Mouse (Mus musculus) midbrain, embryonic 13.5 days (tissue): ENCODE measurements around the gene Mrps26. TPM values are rescaled to one million over a fixed set of nuclear protein-coding genes. Genes with fewer than 3 reads are reported as not detected.

Source experiments
- ATAC-seq: fragments of 200-750 bp; cut with Nextera tagmentation; 2 replicates; pipeline ENCODE4 v1.8.0; 2017; ENCODE audit warnings: mild to moderate bottlenecking, moderate TSS enrichment, moderate library complexity
- H3K27ac ChIP-seq: fragments of 300-500 bp; sonication (generic); 2 replicates; pipeline ENCODE4 v1.5.1; 2015; ENCODE audit warnings: inconsistent platforms, mild to moderate bottlenecking, moderate library complexity
- H3K27me3 ChIP-seq: fragments of 300-500 bp; sonication (generic); 2 replicates; pipeline ENCODE4 v1.6.1; 2015; ENCODE audit warnings: mild to moderate bottlenecking, inconsistent platforms
- H3K36me3 ChIP-seq: fragments of 300-500 bp; sonication (generic); 2 replicates; pipeline ENCODE4 v1.6.1; 2015; ENCODE audit warnings: mild to moderate bottlenecking, inconsistent platforms
- H3K4me1 ChIP-seq: fragments of 300-500 bp; sonication (generic); replicated peaks from 2 replicates; pipeline ENCODE4 v1.6.1; 2015; ENCODE audit warnings: inconsistent platforms
- H3K4me2 ChIP-seq: fragments of 300-500 bp; sonication (generic); replicated peaks from 2 replicates; pipeline ENCODE4 v1.6.1; 2015; ENCODE audit warnings: moderate library complexity, mild to moderate bottlenecking, inconsistent platforms
- H3K4me3 ChIP-seq: fragments of 300-500 bp; sonication (generic); replicated peaks from 2 replicates; pipeline ENCODE4 v1.5.1; 2015; ENCODE audit warnings: mild to moderate bottlenecking, inconsistent platforms
- H3K9ac ChIP-seq: fragments of 300-500 bp; sonication (generic); replicated peaks from 2 replicates; pipeline ENCODE4 v1.6.1; 2015; ENCODE audit warnings: mild to moderate bottlenecking, inconsistent platforms
- H3K9me3 ChIP-seq: fragments of 300-500 bp; sonication (generic); 2 replicates; pipeline ENCODE4 v1.6.1; 2016; ENCODE audit warnings: mild to moderate bottlenecking, inconsistent platforms
- WGBS: fragments of 180-500 bp; shearing (Covaris S2); methylation state at CpG from one replicate; pipeline ENCODE4 v1.1.7; 2015; 5-methylcytosine and 5-hydroxymethylcytosine counted together
- polyA plus RNA-seq: library from polyadenylated mRNA; unstranded; fragments of >200 nt; fragmentation: Nextera tagmentation; extraction: Ambion mirVana; gene quantifications from 2 replicates; pipeline ENCODE4 v1.2.1, GENCODE M21; 2015

Gene Mrps26
- polyA plus RNA-seq, 1 experiment from 2014 or later: 94.9 TPM

- Histone ChIP-seq H3K27me3 (peaks cover 76% of the 10 kb centered on the region), H3K4me1 (peaks cover 33% of the 10 kb centered on the region), H3K36me3 (no peaks in the 10 kb centered on the region), H3K4me2 (peak overlapping the region; percentile 51), H3K9ac (no peak overlapping the region), H3K9me3 (no peaks in the 10 kb centered on the region), H3K27ac (no peak overlapping the region), H3K4me3 (peak overlapping the region; percentile 32)
- no peak for ATAC-seq
- 3% methylated on average over 9 of the region's 9 CpGs for WGBS
Observed at GRCm38 (mm10) chr2:130577021-130577420, 13.5 kb downstream of the Mrps26 start.

GRCm38 (mm10) chr2:130577632-130578031 is 14.1 kb downstream of the Mrps26 start:
- Histone ChIP-seq H3K9me3 (no peaks in the 10 kb centered on the region), H3K9ac (no peak overlapping the region), H3K36me3 (no peaks in the 10 kb centered on the region), H3K27me3 (peaks cover 83% of the 10 kb centered on the region), H3K4me1 (peaks cover 33% of the 10 kb centered on the region), H3K27ac (no peak overlapping the region), H3K4me3 (no peak overlapping the region), H3K4me2 (no peak overlapping the region)
- ATAC-seq: no peak
- 3% methylated on average over 12 of the region's 12 CpGs for WGBS

- peaks cover 33% of the 10 kb centered on the region for H3K4me1 ChIP-seq
- H3K27ac ChIP-seq: no peak overlapping the region
- no peak overlapping the region for H3K4me2 ChIP-seq
- H3K4me3 ChIP-seq: no peak overlapping the region
- H3K9ac ChIP-seq: no peak overlapping the region
- 6% methylated on average over 11 of the region's 11 CpGs for WGBS
- peaks cover 88% of the 10 kb centered on the region for H3K27me3 ChIP-seq
- no peak for ATAC-seq
- no peaks in the 10 kb centered on the region for H3K9me3 ChIP-seq
- no peaks in the 10 kb centered on the region for H3K36me3 ChIP-seq
Observed at GRCm38 (mm10) chr2:130578148-130578547, 14.6 kb downstream of the Mrps26 start.

- Histone ChIP-seq H3K36me3 (no peaks in the 10 kb centered on the region), H3K4me3 (no peak overlapping the region), H3K9me3 (no peaks in the 10 kb centered on the region), H3K4me2 (peak overlapping the region; percentile 50; the same call in 1 of the 2 replicates), H3K27me3 (peaks cover 94% of the 10 kb centered on the region), H3K4me1 (peaks cover 33% of the 10 kb centered on the region), H3K27ac (no peak overlapping the region), H3K9ac (no peak overlapping the region)
- 9% methylated on average over 8 of the region's 8 CpGs for WGBS
- ATAC-seq: no peak
Observed at GRCm38 (mm10) chr2:130579791-130580190, 16.2 kb downstream of the Mrps26 start.

GRCm38 (mm10) chr2:130581201-130581600 is 17.7 kb downstream of the Mrps26 start:
- Histone ChIP-seq H3K9ac (peak overlapping the region; percentile 49), H3K9me3 (no peaks in the 10 kb centered on the region), H3K36me3 (no peaks in the 10 kb centered on the region), H3K4me1 (peaks cover 31% of the 10 kb centered on the region), H3K27ac (no peak overlapping the region), H3K4me2 (peak overlapping the region; percentile 50), H3K4me3 (peak overlapping the region; percentile 31), H3K27me3 (peaks cover 80% of the 10 kb centered on the region)
- WGBS: 3% methylated on average over 16 of the region's 16 CpGs
- ATAC-seq: no peak; the same call in 1 of the 2 replicates

- no peak for ATAC-seq
- Histone ChIP-seq H3K4me2 (no peak within 1 kb of the TSS), H3K27me3 (peaks cover 67% of the 10 kb centered on the region), H3K9me3 (no peaks in the 10 kb centered on the region), H3K4me1 (peaks cover 19% of the 10 kb centered on the region), H3K9ac (no peak within 1 kb of the TSS), H3K36me3 (no peaks in the 10 kb centered on the region), H3K4me3 (no peak within 1 kb of the TSS; the same call in 1 of the 2 replicates), H3K27ac (no peak within 1 kb of the TSS)
- WGBS: 34% methylated on average over 10 of the region's 10 CpGs
Observed at GRCm38 (mm10) chr2:130582552-130582951, 19.0 kb downstream of the Mrps26 start, which contains the start of gene Avp. Gene Avp (minus strand): TSS chr2:130582554.

GRCm38 (mm10) chr2:130583902-130584560 is 20.5 kb downstream of the Mrps26 start:
- no peak overlapping the region for H3K9ac ChIP-seq
- H3K4me1 ChIP-seq: peaks cover 16% of the 10 kb centered on the region
- no peak overlapping the region for H3K27ac ChIP-seq
- H3K36me3 ChIP-seq: no peaks in the 10 kb centered on the region
- no peak overlapping the region for H3K4me2 ChIP-seq
- WGBS: 79% methylated on average over 10 of the region's 10 CpGs
- ATAC-seq: no peak
- peaks cover 52% of the 10 kb centered on the region for H3K27me3 ChIP-seq
- no peak overlapping the region for H3K4me3 ChIP-seq
- H3K9me3 ChIP-seq: no peaks in the 10 kb centered on the region

- Histone ChIP-seq H3K36me3 (peaks cover 16% of the 10 kb centered on the region), H3K27ac (no peak overlapping the region), H3K4me2 (no peak overlapping the region), H3K4me1 (peaks cover 2% of the 10 kb centered on the region), H3K27me3 (peaks cover 32% of the 10 kb centered on the region), H3K9me3 (no peaks in the 10 kb centered on the region), H3K4me3 (no peak overlapping the region), H3K9ac (no peak overlapping the region)
- WGBS: 89% methylated on average over 6 of the region's 6 CpGs
- no peak for ATAC-seq
Observed at GRCm38 (mm10) chr2:130586016-130586415, 22.5 kb downstream of the Mrps26 start.

GRCm38 (mm10) chr2:130588373-130588772 is 24.8 kb downstream of the Mrps26 start:
- Histone ChIP-seq H3K27me3 (peaks cover 9% of the 10 kb centered on the region; the same call in 1 of the 2 replicates), H3K4me2 (no peak overlapping the region), H3K27ac (no peak overlapping the region), H3K4me3 (no peak overlapping the region), H3K9ac (no peak overlapping the region), H3K4me1 (no peaks in the 10 kb centered on the region), H3K9me3 (no peaks in the 10 kb centered on the region), H3K36me3 (peaks cover 32% of the 10 kb centered on the region)
- 82% methylated on average over 2 of the region's 2 CpGs for WGBS
- ATAC-seq: no peak

- no peak overlapping the region for H3K27ac ChIP-seq
- no peak overlapping the region for H3K9ac ChIP-seq
- H3K9me3 ChIP-seq: no peaks in the 10 kb centered on the region
- H3K36me3 ChIP-seq: peaks cover 35% of the 10 kb centered on the region
- no peak for ATAC-seq
- H3K4me2 ChIP-seq: no peak overlapping the region
- H3K4me1 ChIP-seq: no peaks in the 10 kb centered on the region
- 0 out of 2 replicates have a peak, but pooled peaks cover 1% of the 10 kb centered on the region for H3K27me3 ChIP-seq
- 54% methylated on average over 4 of the region's 4 CpGs for WGBS
- H3K4me3 ChIP-seq: no peak overlapping the region
Observed at GRCm38 (mm10) chr2:130589157-130589556, 25.6 kb downstream of the Mrps26 start.

GRCm38 (mm10) chr2:130589761-130590160 is 26.2 kb downstream of the Mrps26 start:
- WGBS: 95% methylated on average over 2 of the region's 2 CpGs
- no peaks in the 10 kb centered on the region for H3K27me3 ChIP-seq
- no peak for ATAC-seq

GRCm38 (mm10) chr2:130591016-130591415 is 27.5 kb downstream of the Mrps26 start:
- H3K4me3 ChIP-seq: no peak overlapping the region
- ATAC-seq: no peak
- WGBS: 88% methylated on average over 2 of the region's 2 CpGs

More at GRCm38 (mm10) chr2:130589761-130590160, 26.2 kb downstream of the Mrps26 start:
- Histone ChIP-seq H3K4me3 (no peak overlapping the region), H3K9ac (no peak overlapping the region), H3K36me3 (peaks cover 40% of the 10 kb centered on the region), H3K27ac (no peak overlapping the region), H3K9me3 (no peaks in the 10 kb centered on the region), H3K4me1 (no peaks in the 10 kb centered on the region), H3K4me2 (no peak overlapping the region)

More at GRCm38 (mm10) chr2:130591016-130591415, 27.5 kb downstream of the Mrps26 start:
- Histone ChIP-seq H3K9me3 (no peaks in the 10 kb centered on the region), H3K4me1 (no peaks in the 10 kb centered on the region), H3K27me3 (no peaks in the 10 kb centered on the region), H3K4me2 (no peak overlapping the region), H3K9ac (no peak overlapping the region), H3K27ac (no peak overlapping the region), H3K36me3 (peaks cover 53% of the 10 kb centered on the region)
